Mouse (Mus musculus) brain, adult 2 months (tissue): Measurements from ENCODE around the gene Olfr221.

Experiments
- DNase-seq: peaks from one replicate; pipeline ENCODE4 v3.0.0; 2011; ENCODE audit warnings: low read depth, low spot score

Gene Olfr221

GRCm38 (mm10) chr14:52019590-52020340 is 22.5 kb downstream of the Olfr221 start:
- peak; percentile 99 for DNase-seq

- no peak for DNase-seq
These were observed 23.1 kb downstream of the Olfr221 start for GRCm38 (mm10) chr14:52019051-52019589.

GRCm38 (mm10) chr14:52018248-52019050 is 23.8 kb downstream of the Olfr221 start:
- no peak for DNase-seq

GRCm38 (mm10) chr14:52017662-52018061 is 24.6 kb downstream of the Olfr221 start:
- no peak for DNase-seq

GRCm38 (mm10) chr14:52016625-52017405 is 25.4 kb downstream of the Olfr221 start:
- no peak for DNase-seq

- no peak for DNase-seq
These were observed 26.7 kb downstream of the Olfr221 start, which contains the start of gene Tmem253 for GRCm38 (mm10) chr14:52015445-52016100. Gene Tmem253, plus strand, starts transcription at chr14:52015658.

- DNase-seq = peak; percentile 84
These were observed 27.4 kb downstream of the Olfr221 start for GRCm38 (mm10) chr14:52014761-52015311.

GRCm38 (mm10) chr14:52014271-52014760 is 27.9 kb downstream of the Olfr221 start:
- no peak for DNase-seq

GRCm38 (mm10) chr14:52013771-52014219 is 28.5 kb downstream of the Olfr221 start:
- DNase-seq = peak; percentile 65

- DNase-seq = no peak
These were observed 29.1 kb downstream of the Olfr221 start for GRCm38 (mm10) chr14:52013021-52013610.

- peak; percentile 43 for DNase-seq
These were observed 29.7 kb downstream of the Olfr221 start for GRCm38 (mm10) chr14:52012553-52012952.

GRCm38 (mm10) chr14:52012085-52012484 is 30.2 kb downstream of the Olfr221 start:
- DNase-seq = peak; percentile 97

- DNase-seq = no peak
These were observed 30.6 kb downstream of the Olfr221 start for GRCm38 (mm10) chr14:52011683-52012082.

GRCm38 (mm10) chr14:52010446-52011111 is 31.7 kb downstream of the Olfr221 start:
- DNase-seq = peak; percentile 83

GRCm38 (mm10) chr14:52009841-52010240 is 32.4 kb downstream of the Olfr221 start:
- DNase-seq = no peak

- no peak for DNase-seq
These were observed 32.9 kb downstream of the Olfr221 start for GRCm38 (mm10) chr14:52009361-52009760.

GRCm38 (mm10) chr14:52008321-52009203 is 33.7 kb downstream of the Olfr221 start:
- DNase-seq = peak; percentile 97

- DNase-seq = no peak
These were observed 35.5 kb downstream of the Olfr221 start for GRCm38 (mm10) chr14:52006771-52007170.
